ENCODE assay signal across 16 mouse cellular contexts in genomic region chr13:112838562-112839232, GRCm38 (mm10). TPM values are rescaled to one million over a fixed set of nuclear protein-coding genes. Genes with fewer than 3 reads are reported as not detected.
A peak's percentile ranks its signal among the peaks of the same experiment; 100 is the strongest.
DNase-seq lines count a peak whose midpoint lies in the region; ATAC-seq and TF ChIP-seq lines count a peak whose summit lies in the region.
"Had no signal": no experiment of that assay in that cellular context is flagged by ENCODE, and none has a peak within 500 bp of the region (broad histone marks: within the 10 kb centered on the region; RNA-seq: fewer than 3 reads in every experiment).

No protein-coding gene starts in this region.

- peak overlapping the region; percentile 55 for H3K4me2 ChIP-seq in liver, embryonic 16.5 days (ENCODE audit: low read depth, low read length)
- H3K4me2 ChIP-seq: forebrain, embryonic 15.5 days; midbrain, embryonic 12.5 days; neural tube, embryonic 13.5 days had no signal

- WGBS in liver, embryonic 16.5 days (ENCODE audit: insufficient replicate concordance): 38% methylated on average over 6 of the region's 6 CpGs

- no peak overlapping the region for H3K4me3 ChIP-seq in G1E (ENCODE audit: low read depth, low read length)
- H3K4me3 ChIP-seq in erythroblast, embryonic 14.5 days (replicated peaks): peak overlapping the region; percentile 39
- H3K4me3 ChIP-seq in liver, embryonic 16.5 days (ENCODE audit: low read depth, low read length): no peak overlapping the region; the same call in 1 of the 2 replicates
- H3K4me3 ChIP-seq: forebrain, embryonic 15.5 days; midbrain, embryonic 12.5 days; neural tube, embryonic 13.5 days had no signal

- peaks cover 4% of the 10 kb centered on the region; the same call in 1 of the 2 replicates for H3K9me3 ChIP-seq in G1E (replicated peaks)
- no peaks in the 10 kb centered on the region; the same call in 1 of the 2 replicates for H3K9me3 ChIP-seq in erythroblast, embryonic 14.5 days (ENCODE audit: control insufficient read depth, low read length)
- H3K9me3 ChIP-seq in liver, embryonic 16.5 days (replicated peaks; ENCODE audit: control insufficient read depth, low read length): no peaks in the 10 kb centered on the region
- H3K9me3 ChIP-seq: forebrain, embryonic 15.5 days; midbrain, embryonic 12.5 days; neural tube, embryonic 13.5 days had no signal

- no peaks in the 10 kb centered on the region for H3K27me3 ChIP-seq in G1E (ENCODE audit: insufficient read depth, low read length)
- H3K27me3 ChIP-seq in erythroblast, embryonic 14.5 days (ENCODE audit: control insufficient read depth): no peaks in the 10 kb centered on the region
- no peaks in the 10 kb centered on the region for H3K27me3 ChIP-seq in liver, embryonic 16.5 days (ENCODE audit: control insufficient read depth, insufficient read depth, low read depth, low read length)
- H3K27me3 ChIP-seq: forebrain, embryonic 15.5 days; midbrain, embryonic 12.5 days; neural tube, embryonic 13.5 days had no signal

- DNase-seq in G1E (ENCODE audit: low spot score): peak; percentile 21
- DNase-seq in MEL-GATA-1-ER (ENCODE audit: extremely low read depth, low read depth): peak; percentile 66
- no peak for DNase-seq in adrenal gland, postnatal 10 days
- DNase-seq in adrenal gland, postnatal 4 days (ENCODE audit: low spot score in 2 of 2): no peak
- no peak for DNase-seq in adrenal gland, adult (ENCODE audit: inconsistent age in 2 of 2, low spot score in 1 of 2)
- DNase-seq: cerebellum, postnatal 10 days; kidney, adult 9 months; kidney, postnatal 4 days; lung, adult 18-20 months; lung, postnatal 4 days; right cerebral cortex, postnatal 4 days had no signal

- peak; percentile 91 for ATAC-seq in G1E (ENCODE audit: extremely low read depth, insufficient number of reproducible peaks, low FRiP score, poor library complexity, severe bottlenecking)
- peak; percentile 98 for ATAC-seq in liver, embryonic 16.5 days (ENCODE audit: low read depth)
- ATAC-seq: forebrain, embryonic 15.5 days had no signal

- peak overlapping the region; percentile 43 for H3K9ac ChIP-seq in liver, embryonic 16.5 days (ENCODE audit: low read depth, low read length)
- H3K9ac ChIP-seq: forebrain, embryonic 15.5 days; midbrain, embryonic 12.5 days; neural tube, embryonic 13.5 days had no signal

- peaks cover 21% of the 10 kb centered on the region for H3K36me3 ChIP-seq in G1E (replicated peaks)
- peaks cover 71% of the 10 kb centered on the region for H3K36me3 ChIP-seq in erythroblast, embryonic 14.5 days (ENCODE audit: control insufficient read depth)
- H3K36me3 ChIP-seq in liver, embryonic 16.5 days (ENCODE audit: control insufficient read depth, insufficient read depth): peaks cover 3% of the 10 kb centered on the region
- H3K36me3 ChIP-seq: forebrain, embryonic 15.5 days; midbrain, embryonic 12.5 days had no signal

- no peak for TF ChIP-seq CTCF in G1E (IDR thresholded peaks at IDR 0.05; ENCODE audit: low read depth, low read length)

- H3K4me1 ChIP-seq in G1E (ENCODE audit: insufficient read depth, low read depth, low read length): peaks cover 51% of the 10 kb centered on the region
- H3K4me1 ChIP-seq in erythroblast, embryonic 14.5 days (ENCODE audit: control insufficient read depth): peaks cover 60% of the 10 kb centered on the region
- peaks cover 41% of the 10 kb centered on the region for H3K4me1 ChIP-seq in liver, embryonic 16.5 days (ENCODE audit: control insufficient read depth, low read depth, low read length)
- H3K4me1 ChIP-seq: midbrain, embryonic 12.5 days had no signal

- peak overlapping the region; percentile 92 for H3K27ac ChIP-seq in liver, embryonic 16.5 days (ENCODE audit: low read length)
- H3K27ac ChIP-seq: forebrain, embryonic 15.5 days; midbrain, embryonic 12.5 days; neural tube, embryonic 13.5 days had no signal

RNA-seq across cellular contexts. Expression of gene Plpp1, which starts 38.1 kb away (rescaled TPM):
- total RNA-seq in G1E (2014; fragmentation: Nextera tagmentation) (12.3 and 19.4 TPM in 2 replicates), G1E (2017) (1.5 and 2.1 TPM in 2 replicates)
- polyA plus RNA-seq in G1E (2012): 3.4 and 3.5 TPM in 2 replicates
- polyA plus RNA-seq in erythroblast, embryonic 14.5 days (2012): 5.1 and 5.2 TPM in 2 replicates
- polyA plus RNA-seq in liver, embryonic 16.5 days (2015; fragmentation: Nextera tagmentation; extraction: Ambion mirVana): 42.6 and 44.4 TPM in 2 replicates
- total RNA-seq in adrenal gland, postnatal 10 days (2021): 100 to 1,000 TPM; 137 to 155 TPM
- 100 to 1,000 TPM; 194 to 213 TPM for total RNA-seq in adrenal gland, postnatal 4 days (2021)

Comparison
In these comparisons a context has a peak if more than half of its experiments do, and no peak if none do; other contexts are left out.
1. DNase-seq: peak in G1E (single experiment) and MEL-GATA-1-ER (single experiment); none in adrenal gland, postnatal 10 days (single experiment), adrenal gland, postnatal 4 days (0 of 2) and adrenal gland, adult (0 of 2).
2. RNA of gene Plpp1, which starts 38.1 kb away (total RNA-seq): 194 to 213 TPM in adrenal gland, postnatal 4 days and 137 to 155 TPM in adrenal gland, postnatal 10 days; 1.5 to 19.4 TPM in G1E; every median in the first group is over 4 times any median in the second.